Mouse (Mus musculus) midbrain, embryonic 10.5 days (tissue): Measurements from ENCODE around the gene Olfr877. TPM values are rescaled to one million over a fixed set of nuclear protein-coding genes. Genes with fewer than 3 reads are reported as not detected.
A peak's percentile ranks its signal among the peaks of the same experiment; 100 is the strongest.

Experiments
- DNase-seq: peaks from one replicate; pipeline ENCODE4 v3.0.0-alpha.2; 2017; ENCODE audit warnings: low spot score
- H3K27ac ChIP-seq: fragments of 300-500 bp; sonication (generic); replicated peaks from 2 replicates; pipeline ENCODE4 v1.5.1; 2016; ENCODE audit warnings: mild to moderate bottlenecking
- H3K27me3 ChIP-seq: fragments of 300-500 bp; sonication (generic); 2 replicates; pipeline ENCODE4 v1.6.1; 2016; ENCODE audit warnings: low read depth, mild to moderate bottlenecking; ENCODE audit not compliant: poor library complexity, severe bottlenecking
- H3K36me3 ChIP-seq: fragments of 300-500 bp; sonication (generic); 2 replicates; pipeline ENCODE4 v1.6.1; 2016; ENCODE audit warnings: mild to moderate bottlenecking, moderate library complexity
- H3K4me1 ChIP-seq: fragments of 300-500 bp; sonication (generic); 2 replicates; pipeline ENCODE4 v1.6.1; 2016
- H3K4me3 ChIP-seq: fragments of 300-500 bp; sonication (generic); 2 replicates; pipeline ENCODE4 v1.5.1; 2016; ENCODE audit warnings: mild to moderate bottlenecking, moderate library complexity
- H3K9me3 ChIP-seq: fragments of 300-500 bp; sonication (generic); replicated peaks from 2 replicates; pipeline ENCODE4 v1.6.1; 2016; ENCODE audit warnings: mild to moderate bottlenecking
- WGBS: fragments of 180-500 bp; shearing (Covaris S2); methylation state at CpG from one replicate; pipeline ENCODE4 v1.1.7; 2016; 5-methylcytosine and 5-hydroxymethylcytosine counted together
- polyA plus RNA-seq: library from polyadenylated mRNA; unstranded; fragments of >200 nt; fragmentation: Nextera tagmentation; extraction: Ambion mirVana; gene quantifications from 2 replicates; pipeline ENCODE4 v1.2.1, GENCODE M21; 2016

Olfr877 gene
- not detected in 2 replicates for polyA plus RNA-seq

GRCm38 (mm10) chr9:37853969-37854368 lies at the start of gene Olfr877:
Olfr877 (plus strand) TSS chr9:37854269.
- no peaks in the 10 kb centered on the region for H3K4me1 ChIP-seq
- no peaks in the 10 kb centered on the region for H3K36me3 ChIP-seq
- no peak within 1 kb of the TSS for H3K4me3 ChIP-seq
- no peaks in the 10 kb centered on the region for H3K27me3 ChIP-seq
- WGBS, result 77% methylated on average over 4 of the region's 4 CpGs
- H3K9me3 ChIP-seq, result no peaks in the 10 kb centered on the region
- no peak for DNase-seq
- H3K27ac ChIP-seq, result no peak within 1 kb of the TSS

DNA sequence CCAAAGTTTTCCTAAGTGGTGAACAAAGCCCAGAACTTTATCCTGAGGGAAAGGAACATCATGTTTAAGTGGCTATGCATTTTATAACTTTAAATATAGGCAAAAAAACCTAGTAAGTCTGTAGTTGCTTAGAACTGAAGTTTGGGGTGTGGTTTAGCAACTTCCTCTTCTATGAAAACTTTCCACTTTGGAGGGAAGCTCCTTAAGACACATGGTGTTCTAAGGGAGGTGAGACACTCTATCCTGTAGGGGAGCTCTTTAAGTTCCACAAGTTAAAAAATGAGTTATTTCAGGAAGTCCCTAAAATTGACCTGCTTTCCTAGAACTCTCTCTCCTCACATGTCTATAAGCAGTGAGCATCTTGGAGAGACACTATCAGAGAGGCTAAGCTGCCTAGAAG lies 46.8 kb upstream of the Olfr877 start:
- no peak for DNase-seq
- no peaks in the 10 kb centered on the region for H3K36me3 ChIP-seq
- no peaks in the 10 kb centered on the region for H3K9me3 ChIP-seq
- H3K4me1 ChIP-seq, result no peaks in the 10 kb centered on the region
- no peak overlapping the region for H3K27ac ChIP-seq
- H3K4me3 ChIP-seq, result no peak overlapping the region
- no peaks in the 10 kb centered on the region for H3K27me3 ChIP-seq

- Histone ChIP-seq H3K36me3 (no peaks in the 10 kb centered on the region), H3K27me3 (no peaks in the 10 kb centered on the region), H3K4me1 (no peaks in the 10 kb centered on the region), H3K4me3 (no peak overlapping the region), H3K9me3 (no peaks in the 10 kb centered on the region), H3K27ac (no peak overlapping the region)
- WGBS, result 92% methylated on average over 3 of the region's 3 CpGs
- DNase-seq, result no peak
Measured at GRCm38 (mm10) chr9:37808456-37808855, 45.6 kb upstream of the Olfr877 start.

DNA sequence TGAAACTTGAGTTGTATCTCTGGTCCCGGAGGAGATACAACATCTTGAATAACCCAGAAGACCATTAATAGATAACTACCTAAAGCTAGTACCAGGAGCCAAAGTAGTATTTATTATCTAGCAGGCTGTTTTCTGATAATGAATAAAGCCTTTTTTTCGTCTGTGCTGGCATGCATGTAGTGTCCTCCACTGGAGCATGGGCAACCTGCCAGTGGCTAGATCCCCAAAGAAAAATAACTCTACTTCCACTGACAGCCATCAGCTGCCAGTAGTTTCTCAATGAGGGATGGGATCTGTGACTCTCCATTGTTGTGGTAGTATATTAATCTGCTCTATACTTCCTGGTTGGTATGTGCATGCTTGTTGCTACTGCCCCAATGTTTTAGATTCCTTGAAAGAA lies 45.1 kb upstream of the Olfr877 start:
- 91% methylated on average over 2 of the region's 2 CpGs for WGBS

DNA sequence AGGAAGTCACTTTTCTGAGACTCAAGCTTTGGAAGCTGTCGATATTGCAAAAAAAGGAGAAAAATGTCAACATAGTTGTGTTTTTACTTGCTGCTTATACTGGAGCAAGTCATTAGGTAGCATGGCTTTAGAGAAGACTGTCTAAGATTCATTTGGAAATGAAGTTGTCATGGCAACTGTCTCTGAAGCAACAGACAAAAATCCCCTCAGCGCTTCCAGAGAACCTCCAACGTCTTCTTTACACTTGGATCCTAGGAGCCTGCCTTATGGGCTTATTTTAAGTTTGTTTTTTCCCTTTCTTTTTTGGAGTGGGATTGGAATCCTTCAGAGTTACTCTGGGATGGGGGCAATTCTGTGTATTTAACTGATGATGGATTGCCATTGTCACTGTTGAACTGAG lies 39.4 kb upstream of the Olfr877 start:
- Histone ChIP-seq H3K27ac (no peak overlapping the region), H3K4me1 (peaks cover 5% of the 10 kb centered on the region; the same call in 1 of the 2 replicates), H3K9me3 (no peaks in the 10 kb centered on the region), H3K36me3 (no peaks in the 10 kb centered on the region), H3K4me3 (no peak overlapping the region), H3K27me3 (no peaks in the 10 kb centered on the region)
- no peak for DNase-seq
- 69% methylated on average over 3 of the region's 3 CpGs for WGBS

More for the DNA sequence above, 45.1 kb upstream of the Olfr877 start:
- no peaks in the 10 kb centered on the region for H3K9me3 ChIP-seq
- no peaks in the 10 kb centered on the region for H3K4me1 ChIP-seq
- no peaks in the 10 kb centered on the region for H3K36me3 ChIP-seq
- H3K27me3 ChIP-seq, result no peaks in the 10 kb centered on the region
- no peak overlapping the region for H3K27ac ChIP-seq
- DNase-seq, result no peak
- no peak overlapping the region for H3K4me3 ChIP-seq

DNA sequence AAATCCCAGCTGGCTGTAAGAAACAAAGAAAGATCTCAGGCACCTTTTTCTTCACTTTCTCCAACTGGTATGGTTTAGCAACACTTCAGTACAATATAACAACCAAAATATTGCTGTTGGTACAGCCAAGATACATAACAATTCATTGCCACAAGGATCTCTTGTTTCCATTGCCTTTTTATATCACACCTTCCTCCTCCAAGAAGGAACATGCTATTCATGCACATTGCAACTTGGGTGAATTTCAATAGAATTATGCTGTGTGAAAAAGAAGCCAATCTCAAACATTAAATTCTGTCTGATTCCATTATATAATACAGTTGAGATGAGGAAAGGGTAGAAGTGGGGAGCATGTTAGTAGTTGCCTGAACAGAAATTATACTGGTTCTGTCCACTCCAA lies 24.2 kb upstream of the Olfr877 start:
- H3K27ac ChIP-seq, result no peak overlapping the region
- H3K4me1 ChIP-seq, result no peaks in the 10 kb centered on the region
- no peak for DNase-seq
- H3K4me3 ChIP-seq, result no peak overlapping the region
- H3K36me3 ChIP-seq, result no peaks in the 10 kb centered on the region
- no peaks in the 10 kb centered on the region for H3K9me3 ChIP-seq
- H3K27me3 ChIP-seq, result no peaks in the 10 kb centered on the region

DNA sequence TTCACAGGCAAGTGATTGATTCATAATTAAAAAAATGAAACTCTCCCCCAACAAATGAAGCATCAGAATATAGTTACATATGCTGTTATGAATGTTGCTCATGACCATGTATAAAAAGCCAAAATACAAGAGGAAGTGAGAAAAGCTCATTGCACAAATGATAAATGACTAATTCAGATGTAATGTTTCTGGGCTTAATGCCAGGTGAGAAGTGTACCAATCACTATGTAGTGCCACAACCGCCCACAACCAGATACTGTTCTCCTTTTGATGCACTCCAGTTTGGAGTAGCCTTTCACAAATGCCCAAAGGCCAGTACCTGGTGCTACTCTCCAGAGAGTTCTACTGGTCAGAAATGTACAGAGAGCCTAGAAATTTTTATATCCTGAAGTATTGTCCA lies 20.7 kb upstream of the Olfr877 start:
- Histone ChIP-seq H3K27me3 (no peaks in the 10 kb centered on the region), H3K4me1 (no peaks in the 10 kb centered on the region), H3K9me3 (no peaks in the 10 kb centered on the region), H3K36me3 (no peaks in the 10 kb centered on the region), H3K27ac (no peak overlapping the region), H3K4me3 (no peak overlapping the region)
- DNase-seq, result no peak
- 87% methylated on average over 1 of the region's 1 CpGs for WGBS

DNA sequence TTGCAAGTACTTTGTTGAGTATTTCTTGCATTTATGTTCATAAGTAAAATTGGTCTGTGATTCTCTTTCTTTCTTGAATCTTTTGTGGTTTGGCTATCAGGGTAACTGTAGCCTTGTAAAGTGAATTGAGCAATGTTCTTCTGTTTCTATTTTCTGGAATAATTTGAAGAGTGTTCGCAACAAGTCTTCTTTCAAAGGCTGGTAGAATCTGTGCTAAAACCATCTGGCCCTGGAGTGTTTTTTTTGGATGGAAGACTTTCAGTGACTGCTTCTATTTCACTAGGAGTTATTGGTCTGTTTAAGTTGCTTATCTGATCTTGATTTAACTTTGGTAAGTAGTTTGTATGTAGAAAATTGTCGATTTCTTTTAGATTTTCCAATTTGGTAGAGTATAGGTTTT lies 4.8 kb upstream of the Olfr877 start:
- H3K27me3 ChIP-seq, result no peaks in the 10 kb centered on the region
- no peaks in the 10 kb centered on the region for H3K36me3 ChIP-seq
- H3K9me3 ChIP-seq, result no peaks in the 10 kb centered on the region
- H3K27ac ChIP-seq, result no peak overlapping the region
- no peaks in the 10 kb centered on the region for H3K4me1 ChIP-seq
- no peak for DNase-seq
- WGBS, result 85% methylated on average over 2 of the region's 2 CpGs
- H3K4me3 ChIP-seq, result no peak overlapping the region

DNA sequence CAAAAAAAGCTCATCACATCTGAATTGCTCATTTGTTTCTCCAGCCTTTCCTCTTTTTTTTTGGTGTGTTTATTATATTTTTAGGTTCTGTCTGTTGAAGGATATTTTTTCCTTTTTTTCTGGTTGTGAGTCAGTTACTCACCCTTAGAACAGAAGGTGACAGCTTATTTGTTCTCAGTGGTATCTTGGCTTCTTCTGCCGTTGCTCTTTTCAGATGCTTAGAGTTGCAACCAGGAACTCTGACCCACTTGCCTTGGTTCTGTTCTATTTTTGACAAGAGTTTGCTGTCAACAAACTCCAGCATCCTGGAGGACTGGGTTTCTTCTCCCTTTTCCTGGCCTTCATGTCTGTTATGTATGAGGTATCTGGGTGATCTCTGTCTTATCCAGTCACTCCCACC lies 9.3 kb downstream of the Olfr877 start:
- H3K4me1 ChIP-seq, result peaks cover 9% of the 10 kb centered on the region
- no peaks in the 10 kb centered on the region for H3K27me3 ChIP-seq
- 83% methylated on average over 1 of the region's 1 CpGs for WGBS
- no peak overlapping the region for H3K4me3 ChIP-seq
- no peaks in the 10 kb centered on the region for H3K36me3 ChIP-seq
- DNase-seq, result no peak
- H3K9me3 ChIP-seq, result no peaks in the 10 kb centered on the region
- H3K27ac ChIP-seq, result no peak overlapping the region

DNA sequence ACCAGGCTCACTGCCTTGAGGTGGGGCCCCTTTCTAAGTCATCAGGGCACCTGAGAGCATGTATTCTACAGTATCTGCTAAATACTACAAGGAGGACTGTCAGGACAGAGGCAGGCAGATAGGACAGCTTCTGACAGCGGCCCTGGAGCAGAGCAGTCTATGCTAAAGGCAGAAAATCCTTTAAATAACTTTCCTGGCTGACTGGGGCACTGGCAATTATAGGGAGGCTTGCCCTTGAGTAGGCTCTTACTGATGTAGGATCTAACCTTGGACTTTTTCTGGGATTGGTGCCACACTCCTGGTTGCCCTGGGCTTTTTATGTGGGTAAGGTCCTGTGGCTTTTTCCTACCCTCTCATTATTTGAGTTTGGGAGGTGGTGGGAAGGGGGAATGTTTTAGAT lies 16.2 kb downstream of the Olfr877 start:
- Histone ChIP-seq H3K27ac (no peak overlapping the region), H3K9me3 (no peaks in the 10 kb centered on the region), H3K36me3 (no peaks in the 10 kb centered on the region), H3K4me3 (no peak overlapping the region), H3K27me3 (no peaks in the 10 kb centered on the region), H3K4me1 (no peaks in the 10 kb centered on the region)
- no peak for DNase-seq
- WGBS, result 69% methylated on average over 1 of the region's 1 CpGs

- 81% methylated on average over 1 of the region's 1 CpGs for WGBS
Measured at GRCm38 (mm10) chr9:37871097-37871496, 17.0 kb downstream of the Olfr877 start.

DNA sequence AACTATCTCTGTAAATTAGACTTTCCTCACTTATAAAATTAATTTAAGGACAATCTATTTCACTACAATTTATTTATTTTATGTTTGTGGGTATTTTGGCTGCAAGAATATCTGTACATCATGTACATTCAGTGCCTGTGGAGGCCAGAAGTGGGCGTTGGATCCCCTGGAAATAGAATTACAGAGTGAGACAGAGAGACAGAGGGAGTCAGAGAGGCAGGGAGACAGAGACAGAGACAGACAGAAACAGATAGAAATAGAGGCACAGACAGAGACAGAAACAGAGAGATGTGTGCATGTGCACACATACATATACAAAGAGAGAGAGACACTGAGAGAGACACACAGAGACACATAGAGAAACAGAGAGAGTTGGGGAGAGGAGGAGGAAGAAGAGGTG lies 17.5 kb downstream of the Olfr877 start:
- Histone ChIP-seq H3K4me3 (no peak overlapping the region), H3K27ac (no peak overlapping the region), H3K27me3 (no peaks in the 10 kb centered on the region), H3K36me3 (no peaks in the 10 kb centered on the region), H3K4me1 (no peaks in the 10 kb centered on the region), H3K9me3 (no peaks in the 10 kb centered on the region)
- WGBS, result 67% methylated on average over 1 of the region's 1 CpGs
- DNase-seq, result no peak

More at GRCm38 (mm10) chr9:37871097-37871496, 17.0 kb downstream of the Olfr877 start:
- H3K36me3 ChIP-seq, result no peaks in the 10 kb centered on the region
- no peaks in the 10 kb centered on the region for H3K27me3 ChIP-seq
- no peaks in the 10 kb centered on the region for H3K9me3 ChIP-seq
- H3K4me3 ChIP-seq, result no peak overlapping the region
- no peak overlapping the region for H3K27ac ChIP-seq
- DNase-seq, result no peak
- H3K4me1 ChIP-seq, result no peaks in the 10 kb centered on the region

- H3K36me3 ChIP-seq, result no peaks in the 10 kb centered on the region
- H3K9me3 ChIP-seq, result no peaks in the 10 kb centered on the region
- H3K4me1 ChIP-seq, result peaks cover 9% of the 10 kb centered on the region
- no peak overlapping the region for H3K4me3 ChIP-seq
- H3K27me3 ChIP-seq, result no peaks in the 10 kb centered on the region
- no peak for DNase-seq
- 22% methylated on average over 2 of the region's 2 CpGs for WGBS
- no peak overlapping the region for H3K27ac ChIP-seq
Measured at GRCm38 (mm10) chr9:37890960-37891359, 36.9 kb downstream of the Olfr877 start.

DNA sequence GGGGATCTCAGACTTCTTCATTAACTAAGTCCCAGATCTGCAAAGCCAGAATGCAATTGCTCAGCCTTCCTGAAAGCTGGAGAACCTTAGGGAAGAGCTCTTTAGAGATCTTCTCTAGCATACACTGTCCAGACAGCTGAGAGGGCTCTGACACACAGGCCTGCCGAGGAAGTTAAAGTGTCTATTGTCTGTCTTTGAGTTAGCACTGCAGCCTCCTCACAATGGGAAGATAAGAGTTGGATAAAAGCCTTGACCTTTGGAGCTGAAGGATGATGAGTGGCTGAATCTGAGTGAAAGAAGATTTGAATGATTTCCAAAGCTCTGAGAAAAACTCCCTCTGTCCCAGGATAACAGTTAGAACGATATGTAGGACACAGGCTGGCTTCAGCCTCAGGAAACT lies 42.6 kb downstream of the Olfr877 start, which contains the start of gene Olfr145:
Gene Olfr145 (plus strand): TSS at position 64 of the 400 bp plus-strand sequence.
- Histone ChIP-seq H3K27me3 (no peaks in the 10 kb centered on the region), H3K4me3 (no peak within 1 kb of the TSS), H3K27ac (peak within 1 kb of the TSS; percentile 38), H3K9me3 (no peaks in the 10 kb centered on the region), H3K4me1 (peaks cover 10% of the 10 kb centered on the region; the same call in 1 of the 2 replicates), H3K36me3 (no peaks in the 10 kb centered on the region)
- WGBS, result 21% methylated on average over 2 of the region's 2 CpGs
- no peak for DNase-seq
